In genomic region chr2:166125492-166126252, GRCm38 (mm10) we compare ENCODE assay signal across 10 mouse cellular contexts. TPM values are rescaled to one million over a fixed set of nuclear protein-coding genes. Genes with fewer than 3 reads are reported as not detected.
DNase-seq lines count a peak whose midpoint lies in the region; ATAC-seq and TF ChIP-seq lines count a peak whose summit lies in the region.
"Had no signal": no experiment of that assay in that cellular context is flagged by ENCODE, and none has a peak within 500 bp of the region (broad histone marks: within the 10 kb centered on the region; RNA-seq: fewer than 3 reads in every experiment).

No protein-coding gene starts in this region.

- H3ac ChIP-seq in C2C12 (ENCODE audit: control insufficient read depth, insufficient read length, low read depth) = no peak overlapping the region
- no peak overlapping the region for H3ac ChIP-seq in myocyte (ENCODE audit: control insufficient read depth, insufficient read length)

- TF ChIP-seq CTCF in C2C12 (IDR thresholded peaks at IDR 0.05; ENCODE audit: control insufficient read depth, insufficient read depth, insufficient read length) = no peak

- H3K36me3 ChIP-seq in heart, embryonic 10.5 days = peaks cover 75% of the 10 kb centered on the region
- H3K36me3 ChIP-seq in C2C12 (ENCODE audit: control insufficient read depth, insufficient read depth) = no peaks in the 10 kb centered on the region
- no peaks in the 10 kb centered on the region for H3K36me3 ChIP-seq in myocyte (ENCODE audit: control insufficient read depth, insufficient read depth)
- peaks cover 100% of the 10 kb centered on the region for H3K36me3 ChIP-seq in limb, embryonic 10.5 days
- no peaks in the 10 kb centered on the region for H3K36me3 ChIP-seq in forebrain, embryonic 15.5 days

- no peaks in the 10 kb centered on the region for H3K9me3 ChIP-seq in heart, embryonic 10.5 days
- no peaks in the 10 kb centered on the region for H3K9me3 ChIP-seq in limb, embryonic 10.5 days (replicated peaks)
- no peaks in the 10 kb centered on the region for H3K9me3 ChIP-seq in forebrain, embryonic 15.5 days
- H3K9me3 ChIP-seq: forebrain, embryonic 13.5 days had no signal

- intact Hi-C loops in left cerebral cortex, postnatal 14 days (cut with DNase I) = no loop called here

- 77% methylated on average over 13 of the region's 13 CpGs for WGBS in heart, embryonic 10.5 days
- 68% methylated on average over 13 of the region's 13 CpGs for WGBS in limb, embryonic 10.5 days
- 81% methylated on average over 13 of the region's 13 CpGs for WGBS in forebrain, embryonic 15.5 days

- TF ChIP-seq POLR2A in myocyte (IDR thresholded peaks at IDR 0.05; ENCODE audit: insufficient read length, low read depth) = no peak

- H3K4me3 ChIP-seq in heart, embryonic 10.5 days = no peak overlapping the region
- no peak overlapping the region for H3K4me3 ChIP-seq in C2C12 (ENCODE audit: insufficient read depth, poor library complexity, severe bottlenecking)
- H3K4me3 ChIP-seq in myocyte = no peak overlapping the region
- H3K4me3 ChIP-seq in limb, embryonic 10.5 days = no peak overlapping the region
- H3K4me3 ChIP-seq in forebrain, embryonic 15.5 days = no peak overlapping the region
- H3K4me3 ChIP-seq: forebrain, embryonic 13.5 days had no signal

- no peak overlapping the region for H3K9ac ChIP-seq in forebrain, embryonic 15.5 days (replicated peaks)
- H3K9ac ChIP-seq: forebrain, embryonic 13.5 days had no signal

- ATAC-seq in forebrain, embryonic 15.5 days (replicated peaks) = no peak
- ATAC-seq: forebrain, embryonic 13.5 days had no signal

- no peak overlapping the region for H3K4me2 ChIP-seq in myocyte (ENCODE audit: low read depth)
- no peak overlapping the region for H3K4me2 ChIP-seq in forebrain, embryonic 15.5 days (replicated peaks)
- H3K4me2 ChIP-seq: forebrain, embryonic 13.5 days had no signal

- H3K27me3 ChIP-seq in heart, embryonic 10.5 days (ENCODE audit: insufficient read depth, poor library complexity, severe bottlenecking) = no peaks in the 10 kb centered on the region
- no peaks in the 10 kb centered on the region for H3K27me3 ChIP-seq in C2C12 (ENCODE audit: control insufficient read depth, insufficient read depth, insufficient read length)
- no peaks in the 10 kb centered on the region for H3K27me3 ChIP-seq in myocyte (ENCODE audit: control insufficient read depth, insufficient read depth, insufficient read length)
- no peaks in the 10 kb centered on the region for H3K27me3 ChIP-seq in limb, embryonic 10.5 days (ENCODE audit: low read depth, poor library complexity, severe bottlenecking)
- no peaks in the 10 kb centered on the region for H3K27me3 ChIP-seq in forebrain, embryonic 15.5 days
- H3K27me3 ChIP-seq: forebrain, embryonic 13.5 days had no signal

- H3K4me1 ChIP-seq in heart, embryonic 10.5 days = peaks cover 65% of the 10 kb centered on the region
- H3K4me1 ChIP-seq in limb, embryonic 10.5 days = peaks cover 12% of the 10 kb centered on the region
- H3K4me1 ChIP-seq in forebrain, embryonic 15.5 days = no peaks in the 10 kb centered on the region
- H3K4me1 ChIP-seq: forebrain, embryonic 13.5 days had no signal

- peak overlapping the region; percentile 22; the same call in 1 of the 2 replicates for H3K27ac ChIP-seq in heart, embryonic 10.5 days
- H3K27ac ChIP-seq in limb, embryonic 10.5 days = no peak overlapping the region
- H3K27ac ChIP-seq in forebrain, embryonic 15.5 days (replicated peaks) = no peak overlapping the region
- H3K27ac ChIP-seq: forebrain, embryonic 13.5 days; kidney, postnatal 0 days had no signal

- DNase-seq in heart, embryonic 10.5 days (ENCODE audit: low spot score) = no peak
- DNase-seq in heart, adult 9 months (ENCODE audit: low spot score in 2 of 2) = no peak
- DNase-seq in T-cell, adult 2 months (ENCODE audit: low spot score) = peak; percentile 53
- DNase-seq in left cerebral cortex, postnatal 14 days (ENCODE audit: low spot score in 2 of 2) = no peak
- no peak for DNase-seq in limb, embryonic 10.5 days (ENCODE audit: low spot score)

- H3K79me3 ChIP-seq in C2C12 (ENCODE audit: low read depth) = no peaks in the 10 kb centered on the region

- H3K79me2 ChIP-seq in C2C12 (ENCODE audit: control insufficient read depth, insufficient read depth) (no peaks in the 10 kb centered on the region), myocyte (ENCODE audit: control insufficient read depth, insufficient read depth) (no peaks in the 10 kb centered on the region)

TF ChIP-seq in C2C12, 6 proteins besides CTCF, POLR2A, EP300 and RAD21:
- TF ChIP-seq MAX (IDR thresholded peaks at IDR 0.05) (no peak), CEBPB (IDR thresholded peaks at IDR 0.05; ENCODE audit: low read depth) (no peak), USF1 (IDR thresholded peaks at IDR 0.05; ENCODE audit: low read depth) (peak; percentile 81), MYOG (IDR thresholded peaks at IDR 0.05; ENCODE audit: control insufficient read depth, extremely low read depth, insufficient read length) (no peak)

TF ChIP-seq in myocyte, 11 proteins besides CTCF, POLR2A, EP300 and RAD21:
- TF ChIP-seq POLR2AphosphoS2 (IDR thresholded peaks at IDR 0.05; ENCODE audit: insufficient read length, low read depth) = no peak
- no peak for TF ChIP-seq MAX (IDR thresholded peaks at IDR 0.05; ENCODE audit: low read depth)
- TF ChIP-seq CEBPB (IDR thresholded peaks at IDR 0.05; ENCODE audit: insufficient read depth, poor library complexity, severe bottlenecking) = no peak
- TF ChIP-seq TCF12 (IDR thresholded peaks at IDR 0.05; ENCODE audit: insufficient read depth, poor library complexity, severe bottlenecking) = no peak
- no peak for TF ChIP-seq REST (IDR thresholded peaks at IDR 0.05; ENCODE audit: insufficient read depth, insufficient read length)
- no peak for TF ChIP-seq MYOD1 (IDR thresholded peaks at IDR 0.05; ENCODE audit: control insufficient read depth in 1 of 3, insufficient read length in 2 of 3, low read depth in 2 of 3)
- TF ChIP-seq USF1 (IDR thresholded peaks at IDR 0.05; ENCODE audit: low read depth) = peak; percentile 60
- no peak for TF ChIP-seq SRF (IDR thresholded peaks at IDR 0.05; ENCODE audit: control insufficient read depth, insufficient read length, low read depth)
TF ChIP-seq in myocyte: peak in this region for 1.

RNA-seq across cellular contexts. Expression of gene Sulf2, which starts 29.8 kb away (rescaled TPM):
- 94.7 and 103 TPM in 2 replicates for polyA plus RNA-seq in heart, embryonic 10.5 days (2016; fragmentation: Nextera tagmentation; extraction: Ambion mirVana)
- 25.8 TPM for polyA plus RNA-seq in C2C12 (2012; fragmentation: generic; extraction: Trizol)
- 36.7 TPM for polyA plus RNA-seq in myocyte (2012; fragmentation: generic; extraction: Trizol)
- 100 to 1,000 TPM; 143 to 153 TPM for total RNA-seq in left cerebral cortex, postnatal 14 days (2021)
- polyA plus RNA-seq in limb, embryonic 10.5 days (2016; fragmentation: Nextera tagmentation; extraction: Ambion mirVana) = 157 and 188 TPM in 2 replicates
- polyA plus RNA-seq in forebrain, embryonic 15.5 days (2015; fragmentation: Nextera tagmentation; extraction: Ambion mirVana) = 30.3 and 36.0 TPM in 2 replicates
